Mouse (Mus musculus) liver, embryonic 13.5 days (tissue): ENCODE measurements at regions not wholly inside any gene's neighbourhood (a gene's known extent, or its start where the extent isn't known, plus 50 kb on each side); places are given as distances from the start of the nearest gene placed in this dataset.
A peak's percentile ranks its signal among the peaks of the same experiment; 100 is the strongest.

Experiments
- ATAC-seq: fragments of 200-750 bp; cut with Nextera tagmentation; 2 replicates; pipeline ENCODE4 v1.8.0; 2017; ENCODE audit warnings: low read depth, mild to moderate bottlenecking, moderate number of reproducible peaks, moderate library complexity
- DNase-seq: peaks from one replicate; pipeline ENCODE4 v3.0.0; 2022
- H3K27ac ChIP-seq: fragments of 300-500 bp; sonication (generic); 2 replicates; pipeline ENCODE4 v1.5.1; 2015; ENCODE audit warnings: moderate library complexity, mild to moderate bottlenecking, inconsistent platforms
- H3K27me3 ChIP-seq: fragments of 300-500 bp; sonication (generic); 2 replicates; pipeline ENCODE4 v1.6.1; 2015; ENCODE audit warnings: mild to moderate bottlenecking, inconsistent platforms
- H3K36me3 ChIP-seq: fragments of 300-500 bp; sonication (generic); 2 replicates; pipeline ENCODE4 v1.6.1; 2015; ENCODE audit warnings: mild to moderate bottlenecking, inconsistent platforms
- H3K4me1 ChIP-seq: fragments of 300-500 bp; sonication (generic); replicated peaks from 2 replicates; pipeline ENCODE4 v1.6.1; 2015; ENCODE audit warnings: inconsistent platforms
- H3K4me2 ChIP-seq: fragments of 300-500 bp; sonication (generic); 2 replicates; pipeline ENCODE4 v1.6.1; 2015; ENCODE audit warnings: inconsistent platforms, mild to moderate bottlenecking, moderate library complexity
- H3K4me3 ChIP-seq: fragments of 300-500 bp; sonication (generic); replicated peaks from 2 replicates; pipeline ENCODE4 v1.5.1; 2015; ENCODE audit warnings: mild to moderate bottlenecking, inconsistent platforms
- H3K9ac ChIP-seq: fragments of 300-500 bp; sonication (generic); 2 replicates; pipeline ENCODE4 v1.6.1; 2015; ENCODE audit warnings: mild to moderate bottlenecking, inconsistent platforms
- H3K9me3 ChIP-seq: fragments of 300-500 bp; sonication (generic); replicated peaks from 2 replicates; pipeline ENCODE4 v1.6.1; 2016; ENCODE audit warnings: inconsistent platforms
- WGBS: fragments of 180-500 bp; shearing (Covaris S2); methylation state at CpG from one replicate; pipeline ENCODE4 v1.1.7; 2015; ENCODE audit not compliant: insufficient replicate concordance; 5-methylcytosine and 5-hydroxymethylcytosine counted together

GRCm38 (mm10) chr6:133904501-133904900, 50.9 kb upstream of the Kap start:
- no peaks in the 10 kb centered on the region for H3K4me1 ChIP-seq
- no peak overlapping the region for H3K4me2 ChIP-seq
- H3K9me3 ChIP-seq, result no peaks in the 10 kb centered on the region
- WGBS, result 22% methylated on average over 5 of the region's 5 CpGs
- no peak for DNase-seq
- no peaks in the 10 kb centered on the region for H3K27me3 ChIP-seq
- H3K27ac ChIP-seq, result no peak overlapping the region
- H3K36me3 ChIP-seq, result no peaks in the 10 kb centered on the region
- no peak overlapping the region for H3K9ac ChIP-seq
- no peak for ATAC-seq
- H3K4me3 ChIP-seq, result no peak overlapping the region

DNA sequence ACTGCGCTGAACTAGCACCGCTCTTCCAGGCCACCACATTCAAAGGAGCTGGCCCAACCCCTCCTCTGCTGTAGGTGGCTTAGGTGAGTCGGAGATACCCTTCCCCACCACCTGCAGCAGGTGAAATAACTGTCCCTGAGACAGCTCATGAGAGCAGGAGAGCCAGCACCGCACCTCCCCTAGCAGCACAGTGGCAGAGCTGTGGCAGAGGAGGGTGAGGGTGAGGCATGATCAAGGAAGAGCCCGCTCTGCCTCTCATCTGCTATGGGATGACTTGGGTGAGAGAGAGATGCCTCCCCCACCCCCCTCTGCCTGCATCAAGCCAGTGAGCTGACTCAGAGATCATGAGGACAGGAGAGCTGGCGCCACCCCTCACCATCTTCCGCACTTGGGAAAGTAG, 81.1 kb upstream of the Kap start:
- no peaks in the 10 kb centered on the region for H3K4me1 ChIP-seq
- no peak overlapping the region for H3K4me3 ChIP-seq
- no peak overlapping the region for H3K9ac ChIP-seq
- no peaks in the 10 kb centered on the region for H3K9me3 ChIP-seq
- no peak for DNase-seq
- WGBS, result 67% methylated on average over 7 of the region's 7 CpGs
- no peak overlapping the region for H3K4me2 ChIP-seq
- H3K27me3 ChIP-seq, result no peaks in the 10 kb centered on the region
- no peak overlapping the region for H3K27ac ChIP-seq
- ATAC-seq, result no peak
- H3K36me3 ChIP-seq, result no peaks in the 10 kb centered on the region

- Histone ChIP-seq H3K4me3 (no peak overlapping the region), H3K27me3 (no peaks in the 10 kb centered on the region), H3K9me3 (no peaks in the 10 kb centered on the region), H3K27ac (no peak overlapping the region), H3K4me2 (no peak overlapping the region), H3K4me1 (no peaks in the 10 kb centered on the region), H3K36me3 (no peaks in the 10 kb centered on the region), H3K9ac (no peak overlapping the region)
- ATAC-seq (no peak), DNase-seq (no peak)
- WGBS, result 70% methylated on average over 2 of the region's 2 CpGs
Observed at GRCm38 (mm10) chr6:133935671-133936070, 82.1 kb upstream of the Kap start.

DNA sequence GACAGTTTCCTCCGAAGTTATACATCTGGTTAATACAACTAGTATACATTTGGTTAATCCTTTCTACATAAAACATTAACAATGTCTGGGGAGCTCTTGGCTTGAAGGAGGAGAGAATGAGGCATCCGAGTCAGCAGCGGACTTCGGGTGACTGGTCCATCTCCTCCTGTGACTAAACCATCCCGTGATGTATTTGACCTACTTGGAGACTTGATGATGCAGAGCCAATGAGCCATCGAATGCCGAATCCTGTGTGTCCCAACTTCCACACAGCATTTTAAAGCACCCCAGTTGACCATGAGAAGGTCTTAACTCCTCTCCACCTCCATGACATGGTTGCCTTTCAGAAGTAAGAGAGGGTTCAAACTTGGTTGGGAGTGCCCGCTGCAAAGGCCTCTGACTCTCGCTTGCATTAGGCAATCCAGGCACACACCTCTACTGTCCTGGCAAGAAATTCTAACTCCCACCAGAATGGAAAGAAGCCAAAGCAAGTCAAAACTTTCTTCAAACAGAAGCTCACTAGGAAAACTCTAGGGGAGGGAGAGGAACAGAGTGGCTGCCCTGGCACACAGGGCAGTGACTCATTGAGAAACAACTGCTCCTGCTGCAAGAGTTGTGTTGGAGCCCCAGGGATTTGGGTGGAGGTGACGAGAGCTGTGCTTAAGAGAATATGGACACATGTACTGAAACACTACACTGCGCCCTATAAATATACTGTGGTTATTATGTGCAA, 75.4 kb upstream of the Etv6 start:
- no peak overlapping the region for H3K4me2 ChIP-seq
- H3K9me3 ChIP-seq, result no peaks in the 10 kb centered on the region
- DNase-seq (no peak), ATAC-seq (no peak)
- 71% methylated on average over 11 of the region's 11 CpGs for WGBS
- no peaks in the 10 kb centered on the region for H3K27me3 ChIP-seq
- H3K9ac ChIP-seq, result no peak overlapping the region
- H3K4me3 ChIP-seq, result no peak overlapping the region
- no peaks in the 10 kb centered on the region for H3K36me3 ChIP-seq
- no peak overlapping the region for H3K27ac ChIP-seq
- no peaks in the 10 kb centered on the region for H3K4me1 ChIP-seq

DNA sequence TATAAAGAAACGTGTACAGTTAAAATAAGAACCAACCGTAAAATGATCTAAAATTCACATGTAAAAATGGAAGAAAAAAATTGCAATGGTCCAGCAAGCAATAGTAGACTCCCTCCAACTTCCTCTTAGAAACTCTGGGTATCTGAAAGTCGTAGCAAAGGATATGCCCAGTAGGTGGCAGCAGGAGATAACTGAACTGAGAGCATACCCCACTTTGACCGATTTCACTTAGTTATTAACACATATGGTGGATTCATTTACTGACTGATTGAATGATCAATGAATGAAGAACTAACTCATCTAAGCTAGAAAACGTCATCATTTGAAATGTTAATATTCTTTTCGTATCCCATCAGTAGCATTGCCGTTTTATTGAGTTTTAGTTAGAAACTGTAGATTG, 74.8 kb upstream of the Etv6 start:
- H3K4me1 ChIP-seq, result no peaks in the 10 kb centered on the region
- no peak overlapping the region for H3K4me3 ChIP-seq
- H3K27me3 ChIP-seq, result no peaks in the 10 kb centered on the region
- ATAC-seq (no peak), DNase-seq (peak; percentile 28)
- no peak overlapping the region for H3K9ac ChIP-seq
- H3K36me3 ChIP-seq, result no peaks in the 10 kb centered on the region
- H3K9me3 ChIP-seq, result no peaks in the 10 kb centered on the region
- WGBS, result 21% methylated on average over 7 of the region's 7 CpGs
- no peak overlapping the region for H3K27ac ChIP-seq
- H3K4me2 ChIP-seq, result no peak overlapping the region

- Histone ChIP-seq H3K27me3 (no peaks in the 10 kb centered on the region), H3K4me2 (no peak overlapping the region), H3K4me1 (no peaks in the 10 kb centered on the region), H3K27ac (no peak overlapping the region), H3K9me3 (no peaks in the 10 kb centered on the region), H3K4me3 (no peak overlapping the region), H3K36me3 (no peaks in the 10 kb centered on the region), H3K9ac (no peak overlapping the region)
- 79% methylated on average over 5 of the region's 5 CpGs for WGBS
- ATAC-seq (no peak), DNase-seq (no peak)
Observed at GRCm38 (mm10) chr6:133962641-133963040, 72.9 kb upstream of the Etv6 start.

GRCm38 (mm10) chr6:133963264-133963663, 72.2 kb upstream of the Etv6 start:
- DNase-seq, result no peak
- Histone ChIP-seq H3K9ac (no peak overlapping the region), H3K4me3 (no peak overlapping the region), H3K27ac (no peak overlapping the region), H3K9me3 (no peaks in the 10 kb centered on the region), H3K4me2 (no peak overlapping the region), H3K4me1 (no peaks in the 10 kb centered on the region), H3K27me3 (no peaks in the 10 kb centered on the region), H3K36me3 (no peaks in the 10 kb centered on the region)
- WGBS, result 83% methylated on average over 6 of the region's 6 CpGs
- ATAC-seq, result no peak

DNA sequence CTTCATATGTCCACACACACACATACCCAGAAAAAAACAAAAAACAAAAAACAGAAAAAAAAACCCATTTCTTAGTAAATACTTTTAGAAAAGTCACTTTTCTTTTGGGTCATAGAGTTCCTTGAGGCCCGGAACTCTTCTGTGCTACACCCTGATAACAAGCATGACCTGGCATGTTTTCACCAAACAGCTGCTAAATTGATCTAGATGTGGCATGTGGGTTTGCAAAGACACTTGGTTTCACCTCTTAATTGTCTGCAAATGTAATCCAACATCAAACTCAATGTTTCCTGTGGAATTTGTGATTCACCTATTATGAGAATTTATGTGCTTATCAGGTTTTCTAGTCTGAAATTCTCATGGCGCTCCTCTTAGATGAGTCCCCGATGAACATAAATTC, 68.2 kb upstream of the Etv6 start:
- 56% methylated on average over 3 of the region's 3 CpGs for WGBS
- Histone ChIP-seq H3K36me3 (no peaks in the 10 kb centered on the region), H3K4me1 (no peaks in the 10 kb centered on the region), H3K4me3 (no peak overlapping the region), H3K9ac (no peak overlapping the region), H3K27me3 (no peaks in the 10 kb centered on the region), H3K4me2 (no peak overlapping the region), H3K9me3 (no peaks in the 10 kb centered on the region), H3K27ac (no peak overlapping the region)
- DNase-seq (no peak), ATAC-seq (no peak)

- Histone ChIP-seq H3K27me3 (no peaks in the 10 kb centered on the region), H3K4me1 (no peaks in the 10 kb centered on the region), H3K9ac (no peak overlapping the region), H3K9me3 (no peaks in the 10 kb centered on the region; the same call in 1 of the 2 replicates), H3K4me2 (no peak overlapping the region), H3K36me3 (no peaks in the 10 kb centered on the region), H3K27ac (no peak overlapping the region), H3K4me3 (no peak overlapping the region)
- ATAC-seq, result no peak
- WGBS, result 72% methylated on average over 6 of the region's 6 CpGs
- no peak for DNase-seq
Observed at GRCm38 (mm10) chr6:133972054-133972705, 63.3 kb upstream of the Etv6 start.

- Histone ChIP-seq H3K4me2 (no peak overlapping the region), H3K27ac (no peak overlapping the region), H3K4me1 (no peaks in the 10 kb centered on the region), H3K4me3 (no peak overlapping the region), H3K9ac (no peak overlapping the region), H3K9me3 (no peaks in the 10 kb centered on the region; the same call in 1 of the 2 replicates), H3K27me3 (no peaks in the 10 kb centered on the region), H3K36me3 (no peaks in the 10 kb centered on the region)
- DNase-seq (no peak), ATAC-seq (no peak)
- 71% methylated on average over 7 of the region's 7 CpGs for WGBS
Observed at GRCm38 (mm10) chr6:133973205-133973838, 62.2 kb upstream of the Etv6 start.

- no peak overlapping the region for H3K27ac ChIP-seq
- DNase-seq (no peak), ATAC-seq (no peak)
- 52% methylated on average over 1 of the region's 1 CpGs for WGBS
- H3K4me1 ChIP-seq, result no peaks in the 10 kb centered on the region
- no peak overlapping the region for H3K4me2 ChIP-seq
- H3K27me3 ChIP-seq, result no peaks in the 10 kb centered on the region
- no peak overlapping the region for H3K4me3 ChIP-seq
- H3K9ac ChIP-seq, result no peak overlapping the region
- no peaks in the 10 kb centered on the region for H3K36me3 ChIP-seq
- H3K9me3 ChIP-seq, result no peaks in the 10 kb centered on the region; the same call in 1 of the 2 replicates
Observed at GRCm38 (mm10) chr6:133975951-133976350, 59.5 kb upstream of the Etv6 start.
